Mouse (Mus musculus) layer of hippocampus, adult 11-12 months (tissue): ENCODE measurements around the gene Tmbim6.

Experiments
- DNase-seq: peaks from one replicate; pipeline ENCODE4 v3.0.0; 2022; ENCODE audit warnings: low spot score

The Tmbim6 gene

GRCm38 (mm10) chr15:99449751-99450280 is 57.1 kb downstream of the Tmbim6 start:
- no peak for DNase-seq

GRCm38 (mm10) chr15:99453153-99453900 is 60.6 kb downstream of the Tmbim6 start:
- DNase-seq, result no peak

GRCm38 (mm10) chr15:99454585-99455279 is 62.0 kb downstream of the Tmbim6 start:
- DNase-seq, result no peak

- DNase-seq, result no peak
These were observed 62.7 kb downstream of the Tmbim6 start for GRCm38 (mm10) chr15:99455415-99455814.

- DNase-seq, result no peak
These were observed 63.8 kb downstream of the Tmbim6 start for GRCm38 (mm10) chr15:99456338-99456962.

- DNase-seq, result peak; percentile 58
These were observed 64.4 kb downstream of the Tmbim6 start for GRCm38 (mm10) chr15:99456963-99457605.

- DNase-seq, result peak; percentile 93
These were observed 65.1 kb downstream of the Tmbim6 start, which contains the start of gene Nckap5l for GRCm38 (mm10) chr15:99457606-99458401. Gene Nckap5l, minus strand, starts transcription at chr15:99457748.
